Mouse (Mus musculus) kidney, postnatal 4 days (tissue): Measurements from ENCODE around the gene Man2a1.

Source experiments
- DNase-seq, 2 experiments: peaks; one replicate each; pipeline ENCODE4 v3.0.0; 2021; ENCODE audit warnings: mixed read lengths in 2 of 2

The Man2a1 gene

GRCm38 (mm10) chr17:64637868-64638537 lies 37.5 kb downstream of the Man2a1 start:
- DNase-seq = no peak

- no peak for DNase-seq
Measured at GRCm38 (mm10) chr17:64641376-64641775, 40.8 kb downstream of the Man2a1 start.

GRCm38 (mm10) chr17:64643644-64644043 lies 43.1 kb downstream of the Man2a1 start:
- no peak for DNase-seq

- DNase-seq = no peak
Measured at GRCm38 (mm10) chr17:64644888-64645605, 44.5 kb downstream of the Man2a1 start.

- no peak for DNase-seq
Measured at GRCm38 (mm10) chr17:64647396-64647795, 46.9 kb downstream of the Man2a1 start.

GRCm38 (mm10) chr17:64650702-64651101 lies 50.2 kb downstream of the Man2a1 start:
- no peak for DNase-seq

GRCm38 (mm10) chr17:64653621-64654020 lies 53.1 kb downstream of the Man2a1 start:
- DNase-seq = no peak

GRCm38 (mm10) chr17:64659682-64660081 lies 59.1 kb downstream of the Man2a1 start:
- DNase-seq = no peak

GRCm38 (mm10) chr17:64666518-64666917 lies 66.0 kb downstream of the Man2a1 start:
- DNase-seq = no peak

GRCm38 (mm10) chr17:64668504-64668903 lies 68.0 kb downstream of the Man2a1 start:
- peak; percentile 51 to 67 for DNase-seq

- DNase-seq = no peak
Measured at GRCm38 (mm10) chr17:64674401-64674800, 73.9 kb downstream of the Man2a1 start.

GRCm38 (mm10) chr17:64674980-64675379 lies 74.4 kb downstream of the Man2a1 start:
- no peak for DNase-seq

- peak; percentile 82 to 86 for DNase-seq
Measured at GRCm38 (mm10) chr17:64676735-64677469, 76.4 kb downstream of the Man2a1 start.

GRCm38 (mm10) chr17:64681461-64681860 lies 80.9 kb downstream of the Man2a1 start:
- no peak for DNase-seq

GRCm38 (mm10) chr17:64681927-64682326 lies 81.4 kb downstream of the Man2a1 start:
- DNase-seq = peak; percentile 69 to 76

GRCm38 (mm10) chr17:64684088-64684487 lies 83.6 kb downstream of the Man2a1 start:
- DNase-seq = no peak

GRCm38 (mm10) chr17:64685216-64685903 lies 84.8 kb downstream of the Man2a1 start:
- peak; percentile 10 to 13 for DNase-seq

- no peak for DNase-seq
Measured at GRCm38 (mm10) chr17:64689614-64690013, 89.1 kb downstream of the Man2a1 start.

GRCm38 (mm10) chr17:64697277-64697831 lies 96.8 kb downstream of the Man2a1 start:
- no peak for DNase-seq

- DNase-seq = no peak
Measured at GRCm38 (mm10) chr17:64698516-64698915, 98.0 kb downstream of the Man2a1 start.

- no peak for DNase-seq
Measured at GRCm38 (mm10) chr17:64703649-64704230, 103.2 kb downstream of the Man2a1 start.

- no peak for DNase-seq
Measured at GRCm38 (mm10) chr17:64707529-64707928, 107.0 kb downstream of the Man2a1 start.
